Mouse (Mus musculus) ES-Bruce4 (cell line): ENCODE results near the gene Tmem246. TPM values are rescaled to one million over a fixed set of nuclear protein-coding genes. Genes with fewer than 3 reads are reported as not detected.
A peak's percentile ranks its signal among the peaks of the same experiment; 100 is the strongest.

ENCODE experiments used
- H3K27ac ChIP-seq: 2 replicates; pipeline ENCODE4 v1.5.1; 2012; ENCODE audit warnings: low read length, inconsistent platforms; ENCODE audit not compliant: insufficient read depth
- H3K27me3 ChIP-seq: 2 replicates; pipeline ENCODE4 v1.6.1; 2012; ENCODE audit warnings: mild to moderate bottlenecking, low read length, inconsistent platforms; ENCODE audit not compliant: control insufficient read depth, poor library complexity, insufficient read depth, severe bottlenecking
- H3K36me3 ChIP-seq: 2 replicates; pipeline ENCODE4 v1.6.1; 2012; ENCODE audit warnings: inconsistent platforms, mild to moderate bottlenecking, low read length, moderate library complexity; ENCODE audit not compliant: control insufficient read depth, poor library complexity, insufficient read depth, severe bottlenecking
- H3K4me1 ChIP-seq: one replicate; pipeline ENCODE4 v1.8.1; 2011; ENCODE audit warnings: low read length; ENCODE audit not compliant: control insufficient read depth, insufficient read depth
- H3K4me3 ChIP-seq: 2 replicates; pipeline ENCODE4 v1.5.1; 2011; ENCODE audit warnings: low read depth, mild to moderate bottlenecking, low read length
- H3K9ac ChIP-seq: 2 replicates; pipeline ENCODE4 v1.6.1; 2012; ENCODE audit warnings: low read depth, mild to moderate bottlenecking, inconsistent platforms; ENCODE audit not compliant: poor library complexity, severe bottlenecking
- H3K9me3 ChIP-seq: replicated peaks from 2 replicates; pipeline ENCODE4 v1.6.1; 2012; ENCODE audit warnings: mild to moderate bottlenecking, low read length, inconsistent platforms; ENCODE audit not compliant: control insufficient read depth, poor library complexity, insufficient read depth, severe bottlenecking
- CTCF ChIP-seq: IDR thresholded peaks from one replicate; pipeline ENCODE4 v1.8.1; 2011; ENCODE audit warnings: low read depth, low read length
- EP300 ChIP-seq: IDR thresholded peaks from 2 replicates; pipeline ENCODE4 v1.6.1; 2011; ENCODE audit warnings: low read depth, low read length; ENCODE audit not compliant: insufficient read depth
- POLR2A ChIP-seq: IDR thresholded peaks from one replicate; pipeline ENCODE4 v1.8.1; 2011; ENCODE audit warnings: low read length; ENCODE audit not compliant: insufficient read depth
- polyA plus RNA-seq: library from polyadenylated mRNA; stranded (reverse); fragments of >200 nt; gene quantifications from 2 replicates; pipeline ENCODE4 v1.2.4, GENCODE M21; 2011; ENCODE audit warnings: low read depth; ENCODE audit not compliant: missing spikeins, insufficient read depth, insufficient read length

Gene Tmem246
- polyA plus RNA-seq, 1 experiment = 5.9 TPM

DNA sequence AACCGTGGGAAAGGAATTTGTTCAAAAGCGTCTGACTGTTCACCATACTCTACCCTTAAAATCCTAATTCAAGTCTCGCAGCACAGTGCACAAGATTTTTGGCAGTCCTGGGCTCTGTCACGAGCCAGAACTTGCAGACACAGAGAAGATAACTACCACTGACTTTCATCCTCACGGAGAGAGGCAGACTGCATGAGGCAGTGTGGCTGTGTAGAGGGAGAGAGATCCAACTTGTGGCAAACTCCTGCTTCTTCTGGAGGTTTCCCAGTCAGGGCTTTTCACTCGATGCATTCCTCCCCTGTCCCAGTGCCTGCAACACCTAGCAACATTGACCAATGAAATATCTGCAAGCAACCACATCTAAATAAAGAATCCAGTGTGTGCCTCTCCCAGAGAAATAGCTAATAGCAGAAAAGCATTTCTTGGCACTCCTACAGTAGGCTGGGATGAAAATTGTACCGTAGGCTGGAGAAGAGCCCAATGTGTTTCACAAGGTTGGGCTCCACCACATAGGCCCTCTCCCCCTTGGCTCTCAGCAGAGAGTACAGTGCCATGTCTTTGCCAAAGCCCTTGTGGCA, 12.1 kb downstream of the Tmem246 start:
- H3K9ac ChIP-seq = no peak overlapping the region
- H3K27ac ChIP-seq = no peak overlapping the region
- H3K27me3 ChIP-seq = no peaks in the 10 kb centered on the region
- TF ChIP-seq POLR2A (no peak), CTCF (no peak), EP300 (no peak)
- no peak overlapping the region for H3K4me3 ChIP-seq
- no peaks in the 10 kb centered on the region for H3K4me1 ChIP-seq
- H3K9me3 ChIP-seq = no peaks in the 10 kb centered on the region
- H3K36me3 ChIP-seq = no peaks in the 10 kb centered on the region

DNA sequence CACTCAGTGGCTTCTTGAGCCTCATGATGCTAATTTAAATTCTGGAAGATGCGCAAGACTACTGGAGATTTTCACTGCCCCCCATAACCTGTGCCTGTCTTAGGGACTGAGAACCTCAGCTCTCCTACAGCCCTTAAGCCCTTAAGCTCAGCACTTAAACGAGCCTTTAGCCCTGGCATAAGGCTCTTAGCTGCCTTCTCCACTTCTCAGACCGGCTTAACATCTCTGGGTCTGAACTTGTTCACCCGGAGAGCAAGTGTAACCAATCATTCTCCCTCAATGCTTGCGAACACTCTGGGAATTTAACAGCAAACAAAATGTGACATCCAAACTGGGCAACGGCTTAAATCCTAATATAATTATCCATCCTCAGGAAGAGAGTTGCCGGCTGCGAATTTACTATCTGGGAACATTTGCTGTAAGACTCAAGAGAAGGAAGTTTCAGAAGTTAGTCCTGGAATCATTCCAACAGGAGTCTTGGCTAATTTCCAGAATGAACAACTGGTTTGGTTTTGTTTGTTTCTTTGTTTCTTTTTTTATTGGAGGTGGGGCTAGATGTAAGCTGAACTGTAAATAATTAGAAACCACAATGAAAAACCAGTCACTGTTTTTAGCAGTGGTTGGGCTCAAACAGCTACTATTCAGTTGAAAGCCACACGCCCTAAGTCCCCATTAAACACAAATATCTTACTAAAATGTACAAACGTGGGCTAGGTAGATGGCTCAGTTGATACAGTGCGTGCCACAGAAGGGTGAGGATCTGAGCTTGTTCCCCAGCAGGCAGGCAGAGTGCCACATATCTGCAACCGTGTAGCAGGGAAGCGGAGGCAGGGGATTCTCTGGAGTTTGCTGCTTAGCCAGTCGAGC, 13.5 kb downstream of the Tmem246 start:
- Histone ChIP-seq H3K9me3 (no peaks in the 10 kb centered on the region), H3K4me1 (no peaks in the 10 kb centered on the region), H3K36me3 (no peaks in the 10 kb centered on the region), H3K27me3 (no peaks in the 10 kb centered on the region), H3K9ac (no peak overlapping the region), H3K27ac (no peak overlapping the region), H3K4me3 (no peak overlapping the region)
- TF ChIP-seq EP300 (no peak), POLR2A (no peak), CTCF (no peak)

GRCm38 (mm10) chr4:49581256-49581655, 16.4 kb downstream of the Tmem246 start:
- H3K27me3 ChIP-seq = no peaks in the 10 kb centered on the region

DNA sequence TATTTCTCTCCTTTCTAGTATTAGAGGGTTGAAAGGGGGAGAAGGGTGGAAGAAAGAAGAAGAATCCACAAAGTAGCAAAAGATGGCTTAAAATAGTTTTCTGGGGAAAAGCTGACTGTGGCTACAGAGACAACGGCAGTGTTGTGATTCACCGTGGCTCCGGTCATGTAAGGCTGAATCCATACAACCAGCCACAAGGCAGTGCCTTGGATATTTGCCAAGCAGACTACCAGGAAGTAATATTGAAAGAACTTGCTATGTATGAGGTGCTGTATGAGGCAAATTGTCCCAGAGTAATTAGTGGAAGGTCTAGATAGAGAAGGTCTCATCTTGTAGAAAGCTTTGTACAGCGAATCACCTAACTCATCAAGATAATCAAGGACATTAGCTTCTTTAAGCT, 25.5 kb downstream of the Tmem246 start:
- Histone ChIP-seq H3K27me3 (no peaks in the 10 kb centered on the region; the same call in 1 of the 2 replicates), H3K4me1 (no peaks in the 10 kb centered on the region), H3K27ac (no peak overlapping the region), H3K4me3 (no peak overlapping the region), H3K9ac (no peak overlapping the region), H3K36me3 (no peaks in the 10 kb centered on the region), H3K9me3 (no peaks in the 10 kb centered on the region)
- TF ChIP-seq EP300 (no peak), CTCF (no peak), POLR2A (no peak)

More at GRCm38 (mm10) chr4:49581256-49581655, 16.4 kb downstream of the Tmem246 start:
- no peak overlapping the region for H3K4me3 ChIP-seq
- no peaks in the 10 kb centered on the region for H3K9me3 ChIP-seq
- H3K27ac ChIP-seq = no peak overlapping the region
- no peaks in the 10 kb centered on the region for H3K36me3 ChIP-seq
- TF ChIP-seq CTCF (no peak), POLR2A (no peak), EP300 (no peak)
- no peaks in the 10 kb centered on the region for H3K4me1 ChIP-seq
- no peak overlapping the region for H3K9ac ChIP-seq

- Histone ChIP-seq H3K9me3 (no peaks in the 10 kb centered on the region), H3K9ac (no peak overlapping the region), H3K27ac (no peak overlapping the region), H3K36me3 (no peaks in the 10 kb centered on the region), H3K4me1 (no peaks in the 10 kb centered on the region), H3K4me3 (no peak overlapping the region), H3K27me3 (no peaks in the 10 kb centered on the region; the same call in 1 of the 2 replicates)
- TF ChIP-seq CTCF (peak; percentile 27), POLR2A (no peak)
Measured at GRCm38 (mm10) chr4:49567613-49568012, 30.1 kb downstream of the Tmem246 start.

- H3K4me1 ChIP-seq = no peaks in the 10 kb centered on the region
- TF ChIP-seq EP300 (no peak), CTCF (no peak), POLR2A (no peak)
- no peak overlapping the region for H3K27ac ChIP-seq
- H3K9me3 ChIP-seq = no peaks in the 10 kb centered on the region
- H3K36me3 ChIP-seq = no peaks in the 10 kb centered on the region
- no peak overlapping the region for H3K9ac ChIP-seq
- H3K27me3 ChIP-seq = no peaks in the 10 kb centered on the region
- no peak overlapping the region for H3K4me3 ChIP-seq
Measured at GRCm38 (mm10) chr4:49559915-49560772, 37.5 kb downstream of the Tmem246 start.
